Mouse (Mus musculus) limb, embryonic 14.5 days (tissue): Measurements from ENCODE around the gene Vdac1. TPM values are rescaled to one million over a fixed set of nuclear protein-coding genes. Genes with fewer than 3 reads are reported as not detected.

Experiments used
- ATAC-seq: fragments of 200-750 bp; cut with Nextera tagmentation; 2 replicates; pipeline ENCODE4 v1.8.0; 2017; ENCODE audit warnings: low read depth, moderate number of reproducible peaks, moderate TSS enrichment; ENCODE audit not compliant: low FRiP score
- DNase-seq: peaks from one replicate; pipeline ENCODE4 v3.0.0-alpha.2; 2015; ENCODE audit warnings: low spot score
- H3K27ac ChIP-seq: fragments of 300-500 bp; sonication (generic); replicated peaks from 2 replicates; pipeline ENCODE4 v1.5.1; 2014; ENCODE audit warnings: low read depth, mild to moderate bottlenecking, low read length, moderate library complexity, mixed read lengths
- H3K27me3 ChIP-seq: fragments of 300-500 bp; sonication (generic); 2 replicates; pipeline ENCODE4 v1.6.1; 2014; ENCODE audit warnings: low read length, mixed read lengths; ENCODE audit not compliant: control insufficient read depth, insufficient read depth
- H3K36me3 ChIP-seq: fragments of 300-500 bp; sonication (generic); 2 replicates; pipeline ENCODE4 v1.6.1; 2014; ENCODE audit warnings: mild to moderate bottlenecking, low read length, moderate library complexity, mixed read lengths; ENCODE audit not compliant: control insufficient read depth, insufficient read depth
- H3K4me1 ChIP-seq: fragments of 300-500 bp; sonication (generic); 2 replicates; pipeline ENCODE4 v1.6.1; 2014; ENCODE audit warnings: antibody characterized with exemption, low read length, mixed read lengths; ENCODE audit not compliant: control insufficient read depth, insufficient read depth
- H3K4me2 ChIP-seq: fragments of 300-500 bp; sonication (generic); replicated peaks from 2 replicates; pipeline ENCODE4 v1.6.1; 2014; ENCODE audit warnings: low read depth, mild to moderate bottlenecking, low read length, moderate library complexity; ENCODE audit not compliant: severe bottlenecking
- H3K4me3 ChIP-seq: fragments of 300-500 bp; sonication (generic); replicated peaks from 2 replicates; pipeline ENCODE4 v1.5.1; 2014; ENCODE audit warnings: low read length
- H3K9ac ChIP-seq: fragments of 300-500 bp; sonication (generic); 2 replicates; pipeline ENCODE4 v1.6.1; 2014; ENCODE audit warnings: mild to moderate bottlenecking, low read depth, low read length, moderate library complexity; ENCODE audit not compliant: severe bottlenecking
- H3K9me3 ChIP-seq: fragments of 300-500 bp; sonication (generic); 2 replicates; pipeline ENCODE4 v1.6.1; 2016; ENCODE audit warnings: low read length; ENCODE audit not compliant: control insufficient read depth
- POLR2A ChIP-seq: fragments of 200-500 bp; IDR thresholded peaks from 2 replicates; pipeline ENCODE4 v1.8.0; 2012; ENCODE audit warnings: inconsistent platforms, mild to moderate bottlenecking, moderate library complexity, borderline replicate concordance; ENCODE audit not compliant: insufficient read depth, insufficient read length; ENCODE audit errors: extremely low read depth
- WGBS: fragments of 180-500 bp; shearing (Covaris S2); extraction: QIAGEN DNeasy Blood & Tissue Kit; methylation state at CpG from one replicate; pipeline ENCODE4 v1.1.7; 2014; 5-methylcytosine and 5-hydroxymethylcytosine counted together
- polyA plus RNA-seq, 2 experiments: library from polyadenylated mRNA; depleted of rRNA in 1 of 2; stranded (reverse) in 1 of 2; unstranded in 1 of 2; fragments of >200 nt; fragmentation: Nextera tagmentation in 1 of 2; extraction: Ambion mirVana in 1 of 2; gene quantifications; 2 replicates each; pipeline versions ENCODE4 v1.2.1 to v1.2.3; 2012 to 2014

Vdac1 gene
- polyA plus RNA-seq, 2 experiments: 158 to 218 TPM

DNA sequence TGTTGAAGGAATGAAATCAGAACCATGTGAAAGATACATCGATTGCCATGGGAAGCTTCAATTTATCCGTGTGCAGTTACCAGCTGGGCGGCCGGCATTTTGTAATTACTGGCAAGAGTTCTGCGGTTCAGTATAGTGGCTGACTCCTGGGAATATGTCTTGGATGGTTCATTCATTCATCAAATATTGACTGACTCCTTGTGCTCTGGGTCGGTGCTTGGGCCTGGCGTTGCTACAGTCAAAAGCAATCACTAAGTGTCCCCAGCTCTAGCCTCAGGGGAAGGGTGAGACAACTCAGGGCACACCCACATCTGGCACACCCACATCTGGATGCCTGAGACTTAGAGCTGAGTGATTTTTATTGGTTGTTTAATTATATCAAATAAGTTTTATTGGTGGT is 13.2 kb downstream of the Vdac1 start:
- ATAC-seq (no peak), DNase-seq (no peak)
- Histone ChIP-seq H3K9me3 (no peaks in the 10 kb centered on the region), H3K4me1 (peaks cover 11% of the 10 kb centered on the region), H3K27me3 (no peaks in the 10 kb centered on the region), H3K9ac (no peak overlapping the region), H3K4me3 (no peak overlapping the region), H3K36me3 (peaks cover 43% of the 10 kb centered on the region), H3K27ac (0 out of 2 replicates have a peak overlapping the region, but pooled peaks have one; percentile 38), H3K4me2 (no peak overlapping the region)
- TF ChIP-seq POLR2A: no peak
- 65% methylated on average over 7 of the region's 7 CpGs for WGBS

DNA sequence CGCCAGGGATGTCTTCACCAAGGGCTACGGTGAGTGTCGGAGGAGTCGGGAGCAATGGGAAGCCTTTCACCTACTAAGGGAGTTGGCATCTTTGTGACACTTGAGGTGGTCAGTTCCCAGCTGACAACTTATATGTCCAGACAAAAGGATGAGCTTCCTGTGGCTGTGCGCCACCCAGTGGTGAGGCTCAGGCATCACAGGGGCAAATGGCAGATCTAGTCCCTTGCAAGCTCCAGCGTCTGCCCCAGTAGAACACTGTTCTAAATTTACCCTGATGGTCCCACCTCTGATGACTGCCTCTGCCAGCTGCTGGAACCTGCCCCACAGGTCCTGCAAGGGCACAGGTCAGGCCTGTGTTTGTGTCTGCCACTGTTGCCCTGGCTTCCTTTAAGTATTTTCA is 13.7 kb downstream of the Vdac1 start:
- Histone ChIP-seq H3K36me3 (peaks cover 48% of the 10 kb centered on the region), H3K27me3 (no peaks in the 10 kb centered on the region), H3K27ac (no peak overlapping the region), H3K4me1 (peaks cover 11% of the 10 kb centered on the region), H3K4me3 (no peak overlapping the region), H3K4me2 (no peak overlapping the region), H3K9ac (no peak overlapping the region), H3K9me3 (no peaks in the 10 kb centered on the region)
- WGBS: 60% methylated on average over 6 of the region's 6 CpGs
- no peak for TF ChIP-seq POLR2A
- DNase-seq (no peak), ATAC-seq (no peak)

DNA sequence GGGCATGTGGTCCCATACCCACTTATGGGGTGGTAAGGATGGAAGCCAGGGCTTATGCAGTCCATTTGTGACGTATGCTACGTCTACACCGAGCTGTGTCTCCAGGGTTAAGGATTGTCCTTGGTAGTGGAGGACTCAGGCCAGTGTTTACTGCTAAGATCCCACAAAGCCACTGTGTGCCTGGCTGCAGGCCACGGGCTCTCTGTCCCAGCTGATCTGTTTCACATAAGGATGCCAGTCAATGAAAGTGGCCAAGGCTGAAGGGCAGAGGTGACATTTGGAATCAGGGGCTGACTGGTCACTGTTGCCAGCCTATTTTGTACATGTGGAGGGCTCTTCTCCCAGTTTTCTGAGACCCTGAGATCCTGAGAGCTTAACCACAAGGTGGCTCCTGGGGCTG is 16.9 kb downstream of the Vdac1 start:
- H3K27me3 ChIP-seq: no peaks in the 10 kb centered on the region
- peaks cover 79% of the 10 kb centered on the region for H3K36me3 ChIP-seq
- H3K4me3 ChIP-seq: no peak overlapping the region
- no peak overlapping the region for H3K4me2 ChIP-seq
- no peak overlapping the region for H3K9ac ChIP-seq
- no peak for TF ChIP-seq POLR2A
- H3K9me3 ChIP-seq: no peaks in the 10 kb centered on the region
- ATAC-seq (no peak), DNase-seq (no peak)
- 92% methylated on average over 4 of the region's 4 CpGs for WGBS
- no peak overlapping the region for H3K27ac ChIP-seq
- no peaks in the 10 kb centered on the region for H3K4me1 ChIP-seq

DNA sequence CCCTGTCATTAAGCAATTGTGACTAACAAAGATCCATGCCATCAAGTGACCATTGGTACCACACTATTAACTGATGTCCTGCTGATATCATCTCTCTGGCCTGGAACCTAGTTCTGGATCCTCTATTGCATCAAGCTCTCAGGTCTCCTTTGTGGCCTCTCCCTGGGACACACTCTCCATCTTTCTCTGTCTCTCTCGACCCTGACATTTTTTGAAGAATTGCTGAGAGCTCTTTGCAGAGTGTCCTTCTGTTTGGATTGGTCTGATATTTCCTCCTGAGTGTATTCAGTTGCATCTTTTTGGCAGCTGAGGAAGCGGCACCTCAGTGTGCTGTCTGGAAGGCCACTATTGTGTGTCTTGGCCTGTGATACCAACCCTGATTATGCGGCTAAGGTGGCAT is 18.6 kb downstream of the Vdac1 start:
- H3K4me2 ChIP-seq: no peak overlapping the region
- H3K27ac ChIP-seq: no peak overlapping the region
- TF ChIP-seq POLR2A: no peak
- peaks cover 94% of the 10 kb centered on the region for H3K36me3 ChIP-seq
- no peak for DNase-seq
- H3K9ac ChIP-seq: no peak overlapping the region
- H3K27me3 ChIP-seq: no peaks in the 10 kb centered on the region
- no peak overlapping the region for H3K4me3 ChIP-seq
- H3K4me1 ChIP-seq: no peaks in the 10 kb centered on the region
- WGBS: 92% methylated on average over 3 of the region's 3 CpGs
- ATAC-seq: no peak
- H3K9me3 ChIP-seq: no peaks in the 10 kb centered on the region

DNA sequence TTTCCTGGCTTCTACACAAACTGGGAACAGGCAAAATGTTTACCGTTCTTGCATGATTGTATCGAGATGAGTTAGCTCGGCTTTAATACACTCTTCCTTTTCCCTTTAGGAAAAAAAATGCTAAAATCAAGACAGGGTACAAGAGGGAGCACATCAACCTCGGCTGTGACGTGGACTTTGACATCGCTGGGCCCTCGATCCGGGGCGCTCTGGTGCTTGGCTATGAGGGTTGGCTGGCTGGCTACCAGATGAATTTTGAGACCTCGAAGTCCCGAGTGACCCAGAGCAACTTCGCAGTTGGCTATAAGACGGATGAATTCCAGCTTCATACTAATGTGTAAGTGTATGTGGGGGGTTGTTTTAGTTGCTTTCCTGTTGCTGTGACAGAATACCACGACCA is 23.1 kb downstream of the Vdac1 start:
- 96% methylated on average over 14 of the region's 14 CpGs for WGBS
- Histone ChIP-seq H3K4me2 (no peak overlapping the region), H3K9ac (no peak overlapping the region), H3K27ac (no peak overlapping the region), H3K27me3 (no peaks in the 10 kb centered on the region), H3K9me3 (no peaks in the 10 kb centered on the region), H3K36me3 (peaks cover 99% of the 10 kb centered on the region), H3K4me3 (no peak overlapping the region), H3K4me1 (no peaks in the 10 kb centered on the region)
- TF ChIP-seq POLR2A: no peak
- no peak for DNase-seq
- ATAC-seq: no peak

DNA sequence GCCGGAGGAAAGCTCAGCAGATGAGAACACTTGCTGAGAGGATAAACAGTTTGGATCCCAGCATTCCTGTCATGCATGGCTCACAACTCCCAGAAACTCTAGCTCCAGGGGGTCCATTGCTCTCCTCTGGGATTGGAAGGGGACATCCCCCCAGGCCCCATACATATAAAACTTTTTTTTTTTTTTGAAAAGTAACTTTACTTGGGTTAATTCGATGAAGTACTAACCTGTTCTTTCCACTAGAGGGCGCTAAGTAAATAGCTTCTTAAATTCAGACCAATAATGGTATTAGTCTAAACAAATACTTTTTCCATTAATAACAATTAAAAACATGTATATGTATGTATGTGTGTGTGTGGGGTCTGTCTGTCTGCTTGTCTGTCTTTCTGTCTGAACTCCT is 24.0 kb downstream of the Vdac1 start:
- Histone ChIP-seq H3K27me3 (no peaks in the 10 kb centered on the region), H3K4me2 (no peak overlapping the region), H3K9me3 (no peaks in the 10 kb centered on the region), H3K27ac (no peak overlapping the region), H3K4me1 (no peaks in the 10 kb centered on the region), H3K4me3 (no peak overlapping the region), H3K36me3 (peaks cover 94% of the 10 kb centered on the region), H3K9ac (no peak overlapping the region)
- TF ChIP-seq POLR2A: no peak
- DNase-seq (no peak), ATAC-seq (no peak)
- WGBS: 56% methylated on average over 3 of the region's 3 CpGs
